Mouse (Mus musculus) embryonic facial prominence, embryonic 13.5 days (tissue): ENCODE measurements around the gene Sgsm2. TPM values are rescaled to one million over a fixed set of nuclear protein-coding genes. Genes with fewer than 3 reads are reported as not detected.

ENCODE experiments used
- ATAC-seq: fragments of 200-750 bp; cut with Nextera tagmentation; 2 replicates; pipeline ENCODE4 v1.8.0; 2017; ENCODE audit warnings: low read depth; ENCODE audit not compliant: insufficient number of reproducible peaks, insufficient read depth, low FRiP score, low TSS enrichment
- H3K27ac ChIP-seq: fragments of 300-500 bp; sonication (generic); 2 replicates; pipeline ENCODE4 v1.5.1; 2015; ENCODE audit warnings: moderate library complexity, mild to moderate bottlenecking, inconsistent platforms
- H3K27me3 ChIP-seq: fragments of 300-500 bp; sonication (generic); 2 replicates; pipeline ENCODE4 v1.6.1; 2015; ENCODE audit warnings: mild to moderate bottlenecking, inconsistent platforms
- H3K36me3 ChIP-seq: fragments of 300-500 bp; sonication (generic); 2 replicates; pipeline ENCODE4 v1.6.1; 2015; ENCODE audit warnings: mild to moderate bottlenecking, inconsistent platforms
- H3K4me1 ChIP-seq: fragments of 300-500 bp; sonication (generic); 2 replicates; pipeline ENCODE4 v1.6.1; 2015; ENCODE audit warnings: inconsistent platforms
- H3K4me2 ChIP-seq: fragments of 300-500 bp; sonication (generic); 2 replicates; pipeline ENCODE4 v1.6.1; 2015; ENCODE audit warnings: moderate library complexity, mild to moderate bottlenecking, inconsistent platforms
- H3K4me3 ChIP-seq: fragments of 300-500 bp; sonication (generic); 2 replicates; pipeline ENCODE4 v1.5.1; 2015; ENCODE audit warnings: mild to moderate bottlenecking, inconsistent platforms
- H3K9ac ChIP-seq: fragments of 300-500 bp; sonication (generic); 2 replicates; pipeline ENCODE4 v1.6.1; 2015; ENCODE audit warnings: mild to moderate bottlenecking, inconsistent platforms
- H3K9me3 ChIP-seq: fragments of 300-500 bp; sonication (generic); 2 replicates; pipeline ENCODE4 v1.6.1; 2016; ENCODE audit warnings: inconsistent platforms
- WGBS: fragments of 180-500 bp; shearing (Covaris S2); methylation state at CpG from one replicate; pipeline ENCODE4 v1.1.7; 2015; ENCODE audit warnings: mixed read lengths; 5-methylcytosine and 5-hydroxymethylcytosine counted together
- polyA plus RNA-seq: library from polyadenylated mRNA; unstranded; fragments of >200 nt; fragmentation: Nextera tagmentation; extraction: Ambion mirVana; gene quantifications from 2 replicates; pipeline ENCODE4 v1.2.1, GENCODE M21; 2015

The Sgsm2 gene
- polyA plus RNA-seq, 1 experiment from 2014 or later: 4.7 TPM

DNA sequence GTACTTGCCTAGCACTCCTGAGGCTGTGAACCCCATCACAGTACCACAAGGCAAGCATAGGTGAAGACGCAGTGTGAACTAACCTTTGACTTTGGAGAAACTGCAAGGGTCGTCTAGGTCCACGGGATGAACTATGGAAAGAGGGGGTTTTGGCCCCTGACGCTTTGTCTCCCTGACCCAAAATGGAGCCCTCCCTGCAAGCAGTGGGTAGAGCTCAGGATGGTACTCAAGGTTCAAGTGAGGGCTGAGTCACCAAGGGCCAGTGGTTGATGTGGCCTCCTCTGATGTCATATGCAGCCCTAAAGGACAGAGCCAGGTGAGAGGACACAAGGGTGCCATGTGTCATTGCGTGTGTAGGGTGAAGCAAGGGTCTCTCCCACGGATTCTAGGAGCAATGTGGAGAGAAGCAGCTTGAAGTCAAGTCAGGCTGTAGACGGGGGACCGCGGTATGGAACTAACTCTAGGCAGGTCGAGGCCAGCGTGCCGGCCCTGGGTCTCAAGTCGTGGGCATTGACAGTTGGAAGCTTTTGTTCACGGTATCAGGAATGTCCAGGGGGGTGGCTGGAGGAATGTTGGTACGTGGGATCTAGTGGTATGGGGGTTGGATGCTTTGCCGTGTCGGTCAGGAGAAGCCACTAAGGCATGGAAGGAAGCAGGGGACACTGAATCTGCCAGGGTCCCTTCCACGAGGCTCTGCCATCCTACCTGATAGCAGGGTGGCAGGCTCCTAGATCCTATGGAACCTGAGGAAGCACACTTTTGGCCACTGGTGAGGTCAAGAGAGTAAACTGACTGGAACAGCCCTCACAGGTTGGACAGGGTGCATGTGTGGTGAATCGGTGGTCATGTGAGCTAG lies 56.8 kb downstream of the Sgsm2 start:
- no peak overlapping the region for H3K4me2 ChIP-seq
- no peaks in the 10 kb centered on the region for H3K27me3 ChIP-seq
- WGBS: 92% methylated on average over 19 of the region's 19 CpGs
- peaks cover 58% of the 10 kb centered on the region for H3K36me3 ChIP-seq
- no peaks in the 10 kb centered on the region for H3K9me3 ChIP-seq
- H3K27ac ChIP-seq: no peak overlapping the region
- ATAC-seq: no peak
- H3K9ac ChIP-seq: no peak overlapping the region
- no peak overlapping the region for H3K4me3 ChIP-seq
- H3K4me1 ChIP-seq: peaks cover 40% of the 10 kb centered on the region

GRCm38 (mm10) chr11:74838971-74839370 lies 57.9 kb downstream of the Sgsm2 start:
- Histone ChIP-seq H3K4me2 (peak overlapping the region; percentile 77), H3K9me3 (no peaks in the 10 kb centered on the region), H3K27ac (peak overlapping the region; percentile 94), H3K4me1 (peaks cover 51% of the 10 kb centered on the region), H3K9ac (no peak overlapping the region), H3K4me3 (peak overlapping the region; percentile 56), H3K36me3 (peaks cover 47% of the 10 kb centered on the region), H3K27me3 (no peaks in the 10 kb centered on the region)
- 47% methylated on average over 6 of the region's 6 CpGs for WGBS
- ATAC-seq: no peak

DNA sequence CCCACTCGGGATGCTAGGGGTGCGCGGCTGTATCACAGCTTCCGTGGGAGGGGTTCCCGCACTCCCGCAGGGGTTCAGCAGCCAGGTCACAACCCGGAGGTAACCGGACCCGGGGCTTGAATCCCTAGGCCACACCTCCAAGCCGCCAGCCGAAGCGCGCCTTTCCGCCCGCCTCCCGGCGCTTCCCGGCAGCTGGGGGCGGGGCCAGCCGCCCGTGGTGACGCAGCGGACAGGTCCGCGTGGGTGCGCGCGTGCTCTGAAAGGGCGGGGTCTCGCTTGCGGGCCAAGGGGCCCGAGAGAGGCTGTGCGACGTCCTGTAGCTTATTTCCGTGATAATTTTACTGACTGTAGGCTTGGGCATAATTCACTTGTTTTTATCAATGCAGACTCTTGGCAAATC lies 58.4 kb downstream of the Sgsm2 start:
- Histone ChIP-seq H3K9me3 (no peaks in the 10 kb centered on the region), H3K9ac (peak overlapping the region; percentile 67), H3K27ac (peak overlapping the region; percentile 94), H3K36me3 (peaks cover 42% of the 10 kb centered on the region), H3K27me3 (no peaks in the 10 kb centered on the region), H3K4me3 (peak overlapping the region; percentile 56), H3K4me1 (peaks cover 55% of the 10 kb centered on the region), H3K4me2 (peak overlapping the region; percentile 77)
- WGBS: 0% methylated on average over 35 of the region's 35 CpGs
- ATAC-seq: peak; percentile 68

DNA sequence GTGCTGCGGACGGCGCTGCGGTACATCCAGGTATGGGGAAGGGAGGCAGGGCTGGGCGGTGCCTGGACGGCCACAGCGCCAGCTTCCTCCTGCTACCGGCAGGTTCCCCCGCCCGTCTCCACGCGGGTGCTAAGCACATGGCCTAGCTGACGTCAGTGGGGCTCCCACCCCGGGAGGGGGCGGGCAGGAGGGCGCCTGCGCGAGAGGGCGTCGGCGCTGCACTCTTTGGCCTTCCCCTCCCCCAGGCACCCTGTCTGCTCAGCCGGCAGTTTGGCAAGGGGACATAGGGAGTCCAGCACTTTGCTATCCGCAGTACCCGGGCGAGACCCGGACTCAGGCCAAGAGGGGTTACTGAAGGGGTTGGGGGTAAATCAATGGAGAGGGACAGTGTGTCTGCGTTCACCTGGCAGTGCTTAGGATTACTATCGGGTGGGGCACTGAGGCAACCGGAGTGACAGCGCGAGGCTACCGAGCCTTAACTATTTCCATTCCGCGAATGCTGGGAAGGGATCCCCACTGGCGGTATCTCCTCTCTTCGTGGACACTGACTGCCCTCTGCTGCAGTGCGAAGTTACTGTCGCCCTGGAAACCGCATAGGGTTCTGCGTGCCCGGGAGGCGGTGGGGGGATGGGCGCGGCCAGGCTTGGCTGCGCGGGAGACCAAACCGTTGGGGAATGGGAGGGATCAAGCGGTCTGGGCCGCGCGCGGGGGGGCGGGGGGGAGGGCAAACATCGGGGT lies 59.0 kb downstream of the Sgsm2 start:
- Histone ChIP-seq H3K9ac (peak overlapping the region; percentile 67), H3K36me3 (peaks cover 36% of the 10 kb centered on the region), H3K9me3 (no peaks in the 10 kb centered on the region), H3K4me2 (peak overlapping the region; percentile 77), H3K27ac (peak overlapping the region; percentile 94), H3K4me1 (peaks cover 55% of the 10 kb centered on the region), H3K27me3 (no peaks in the 10 kb centered on the region), H3K4me3 (peak overlapping the region; percentile 56)
- 1% methylated on average over 54 of the region's 54 CpGs for WGBS
- ATAC-seq: peak; percentile 72

DNA sequence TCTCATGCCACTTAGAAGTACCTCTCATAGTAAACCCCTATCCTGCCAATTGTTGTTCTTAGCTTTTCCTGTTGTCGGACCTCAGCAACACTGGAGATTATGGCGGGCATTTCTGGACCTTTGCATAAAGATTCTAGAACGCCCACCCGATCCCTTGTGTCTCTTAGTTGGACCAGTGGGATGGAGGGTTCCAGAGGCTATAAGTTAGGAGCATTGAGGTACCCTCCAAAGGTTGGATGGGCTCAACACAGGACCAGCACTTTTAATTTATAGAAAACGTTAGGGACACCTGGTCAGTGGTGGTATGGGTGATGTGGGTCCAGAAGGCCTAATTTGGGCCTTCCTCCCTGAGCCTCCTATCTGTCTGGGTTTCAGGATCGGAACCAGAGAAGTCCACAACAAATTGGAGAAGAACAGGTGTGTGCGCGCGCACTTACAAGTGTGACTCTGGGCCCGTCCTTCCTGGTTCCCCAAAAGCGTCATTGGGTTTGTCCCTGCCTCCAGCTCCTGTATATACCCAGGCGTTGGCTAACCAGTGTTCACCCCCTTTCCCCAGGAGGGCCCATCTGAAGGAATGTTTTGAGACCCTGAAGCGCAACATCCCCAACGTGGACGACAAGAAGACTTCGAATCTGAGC lies 59.7 kb downstream of the Sgsm2 start:
- Histone ChIP-seq H3K4me1 (peaks cover 56% of the 10 kb centered on the region), H3K27ac (peak overlapping the region; percentile 94)

GRCm38 (mm10) chr11:74836225-74837055 lies 60.4 kb downstream of the Sgsm2 start:
- WGBS: 92% methylated on average over 22 of the region's 22 CpGs
- Histone ChIP-seq H3K27me3 (no peaks in the 10 kb centered on the region), H3K36me3 (peaks cover 22% of the 10 kb centered on the region; the same call in 1 of the 2 replicates), H3K9me3 (no peaks in the 10 kb centered on the region), H3K4me2 (no peak overlapping the region), H3K4me1 (peaks cover 56% of the 10 kb centered on the region), H3K4me3 (no peak overlapping the region), H3K9ac (0 out of 2 replicates have a peak overlapping the region, but pooled peaks have one; percentile 46), H3K27ac (no peak overlapping the region)
- ATAC-seq: no peak

More for the DNA sequence above, 59.7 kb downstream of the Sgsm2 start:
- 46% methylated on average over 16 of the region's 16 CpGs for WGBS
- peaks cover 29% of the 10 kb centered on the region for H3K36me3 ChIP-seq
- no peaks in the 10 kb centered on the region for H3K9me3 ChIP-seq
- no peak for ATAC-seq
- H3K9ac ChIP-seq: peak overlapping the region; percentile 67
- H3K4me2 ChIP-seq: peak overlapping the region; percentile 77
- H3K4me3 ChIP-seq: peak overlapping the region; percentile 56
- H3K27me3 ChIP-seq: no peaks in the 10 kb centered on the region

GRCm38 (mm10) chr11:74835593-74836224 lies 61.2 kb downstream of the Sgsm2 start:
- H3K4me2 ChIP-seq: no peak overlapping the region
- no peak overlapping the region for H3K27ac ChIP-seq
- no peaks in the 10 kb centered on the region for H3K27me3 ChIP-seq
- peak overlapping the region; percentile 46; the same call in 1 of the 2 replicates for H3K9ac ChIP-seq
- no peaks in the 10 kb centered on the region for H3K9me3 ChIP-seq
- H3K4me3 ChIP-seq: no peak overlapping the region
- H3K4me1 ChIP-seq: peaks cover 56% of the 10 kb centered on the region
- 0 out of 2 replicates have a peak, but pooled peaks cover 15% of the 10 kb centered on the region for H3K36me3 ChIP-seq
- WGBS: 82% methylated on average over 6 of the region's 6 CpGs
- ATAC-seq: no peak

- no peaks in the 10 kb centered on the region for H3K27me3 ChIP-seq
- H3K27ac ChIP-seq: peak overlapping the region; percentile 48
- H3K36me3 ChIP-seq: 0 out of 2 replicates have a peak, but pooled peaks cover 8% of the 10 kb centered on the region
- no peak for ATAC-seq
- 0 out of 2 replicates have a peak overlapping the region, but pooled peaks have one; percentile 32 for H3K9ac ChIP-seq
- H3K4me2 ChIP-seq: 0 out of 2 replicates have a peak overlapping the region, but pooled peaks have one; percentile 7
- no peak overlapping the region for H3K4me3 ChIP-seq
- 62% methylated on average over 5 of the region's 5 CpGs for WGBS
- H3K9me3 ChIP-seq: no peaks in the 10 kb centered on the region
- peaks cover 57% of the 10 kb centered on the region for H3K4me1 ChIP-seq
Observed at GRCm38 (mm10) chr11:74834650-74835277, 62.1 kb downstream of the Sgsm2 start.

DNA sequence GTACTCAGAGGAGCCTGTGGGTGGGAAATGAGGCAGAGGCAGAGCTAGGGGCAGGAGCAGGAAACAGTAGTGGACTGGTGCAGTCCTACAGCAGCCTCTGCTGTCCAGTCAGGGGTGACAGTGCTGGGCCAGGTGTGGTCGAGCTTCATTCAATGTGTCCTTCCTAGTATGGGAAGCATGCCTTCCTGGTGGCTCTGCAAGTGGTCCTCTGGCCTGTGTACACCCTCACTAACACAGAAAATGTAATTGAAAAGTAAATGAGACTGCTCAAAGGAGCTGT lies 62.6 kb downstream of the Sgsm2 start:
- Histone ChIP-seq H3K9ac (0 out of 2 replicates have a peak overlapping the region, but pooled peaks have one; percentile 27), H3K4me1 (peaks cover 59% of the 10 kb centered on the region), H3K27me3 (no peaks in the 10 kb centered on the region), H3K4me3 (no peak overlapping the region), H3K4me2 (no peak overlapping the region), H3K36me3 (0 out of 2 replicates have a peak, but pooled peaks cover 8% of the 10 kb centered on the region), H3K9me3 (no peaks in the 10 kb centered on the region), H3K27ac (peak overlapping the region; percentile 48; the same call in 1 of the 2 replicates)
- WGBS: 45% methylated on average over 1 of the region's 1 CpGs
- ATAC-seq: no peak
